Mouse (Mus musculus): ENCODE results near the gene Angptl8.

GRCm38 (mm10) chr9:21801121-21801520 lies 34.2 kb upstream of the Angptl8 start:
- no peak for TF ChIP-seq CTCF (IDR thresholded peaks at IDR 0.05; ENCODE audit: low read depth)
- no peak for TF ChIP-seq EP300 (IDR thresholded peaks at IDR 0.05; ENCODE audit: low read depth)

Data from liver, postnatal 0 days (tissue).